Mouse (Mus musculus): ENCODE results near the gene Gm17078.

GRCm38 (mm10) chr14:51611210-51611609 is at the start of gene Gm17078:
- TF ChIP-seq POLR2A (IDR thresholded peaks at IDR 0.05; ENCODE audit: insufficient read length, low read depth) (no peak), E2F4 (IDR thresholded peaks at IDR 0.05; ENCODE audit: insufficient read depth) (no peak), TCF12 (IDR thresholded peaks at IDR 0.05; ENCODE audit: insufficient read depth, poor library complexity, severe bottlenecking) (no peak), MYOD1 (IDR thresholded peaks at IDR 0.05; ENCODE audit: control insufficient read depth in 1 of 3, insufficient read length in 2 of 3, low read depth in 2 of 3) (no peak), MAX (IDR thresholded peaks at IDR 0.05; ENCODE audit: low read depth) (no peak), USF1 (IDR thresholded peaks at IDR 0.05; ENCODE audit: low read depth) (no peak), TCF3 (IDR thresholded peaks at IDR 0.05; ENCODE audit: insufficient read length, low read depth) (no peak)
